Mouse (Mus musculus) kidney, embryonic 16.5 days (tissue): ENCODE data around the gene Fars2. TPM values are rescaled to one million over a fixed set of nuclear protein-coding genes. Genes with fewer than 3 reads are reported as not detected.

Experiments used
- ATAC-seq: fragments of 200-750 bp; cut with Nextera tagmentation; 2 replicates; pipeline ENCODE4 v1.8.0; 2017; ENCODE audit warnings: moderate TSS enrichment; ENCODE audit not compliant: low FRiP score, low TSS enrichment
- H3K27ac ChIP-seq: fragments of 300-500 bp; sonication (generic); 2 replicates; pipeline ENCODE4 v1.5.1; 2014; ENCODE audit warnings: low read length
- H3K27me3 ChIP-seq: fragments of 300-500 bp; sonication (generic); 2 replicates; pipeline ENCODE4 v1.6.1; 2014; ENCODE audit warnings: low read length, control low read depth, mixed read lengths; ENCODE audit not compliant: insufficient read depth
- H3K36me3 ChIP-seq: fragments of 300-500 bp; sonication (generic); 2 replicates; pipeline ENCODE4 v1.6.1; 2014; ENCODE audit warnings: low read length, control low read depth, mixed read lengths; ENCODE audit not compliant: insufficient read depth
- H3K4me1 ChIP-seq: fragments of 300-500 bp; sonication (generic); 2 replicates; pipeline ENCODE4 v1.6.1; 2014; ENCODE audit warnings: low read length, control low read depth, mixed read lengths; ENCODE audit not compliant: insufficient read depth
- H3K4me2 ChIP-seq: fragments of 300-500 bp; sonication (generic); replicated peaks from 2 replicates; pipeline ENCODE4 v1.6.1; 2014; ENCODE audit warnings: low read depth, low read length
- H3K4me3 ChIP-seq: fragments of 300-500 bp; sonication (generic); 2 replicates; pipeline ENCODE4 v1.5.1; 2014; ENCODE audit warnings: mild to moderate bottlenecking, low read length
- H3K9ac ChIP-seq: fragments of 300-500 bp; sonication (generic); replicated peaks from 2 replicates; pipeline ENCODE4 v1.6.1; 2014; ENCODE audit warnings: low read length
- H3K9me3 ChIP-seq: fragments of 300-500 bp; sonication (generic); 2 replicates; pipeline ENCODE4 v1.6.1; 2016; ENCODE audit warnings: low read length, control low read depth
- WGBS: fragments of 180-500 bp; shearing (Covaris S2); extraction: QIAGEN DNeasy Blood & Tissue Kit; methylation state at CpG from one replicate; pipeline ENCODE4 v1.1.7; 2014; 5-methylcytosine and 5-hydroxymethylcytosine counted together
- polyA plus RNA-seq: library from polyadenylated mRNA; unstranded; fragments of >200 nt; fragmentation: Nextera tagmentation; extraction: Ambion mirVana; gene quantifications from 2 replicates; pipeline ENCODE4 v1.2.1, GENCODE M21; 2015

Gene Fars2
- polyA plus RNA-seq, 1 experiment from 2014 or later, result 48.6 TPM

- WGBS, result 67% methylated on average over 3 of the region's 3 CpGs
Measured at GRCm38 (mm10) chr13:36368799-36369198, 251.6 kb downstream of the Fars2 start.

GRCm38 (mm10) chr13:36369400-36369799, 252.2 kb downstream of the Fars2 start:
- Histone ChIP-seq H3K4me1 (no peaks in the 10 kb centered on the region), H3K9ac (no peak overlapping the region), H3K9me3 (no peaks in the 10 kb centered on the region), H3K36me3 (no peaks in the 10 kb centered on the region), H3K27ac (no peak overlapping the region), H3K4me3 (no peak overlapping the region), H3K27me3 (no peaks in the 10 kb centered on the region), H3K4me2 (no peak overlapping the region)
- WGBS, result 88% methylated on average over 11 of the region's 11 CpGs
- no peak for ATAC-seq

More at GRCm38 (mm10) chr13:36368799-36369198, 251.6 kb downstream of the Fars2 start:
- H3K9me3 ChIP-seq, result no peaks in the 10 kb centered on the region
- H3K4me3 ChIP-seq, result no peak overlapping the region
- H3K9ac ChIP-seq, result no peak overlapping the region
- ATAC-seq, result no peak
- no peaks in the 10 kb centered on the region for H3K4me1 ChIP-seq
- H3K27me3 ChIP-seq, result no peaks in the 10 kb centered on the region
- H3K4me2 ChIP-seq, result no peak overlapping the region
- no peak overlapping the region for H3K27ac ChIP-seq
- no peaks in the 10 kb centered on the region for H3K36me3 ChIP-seq

GRCm38 (mm10) chr13:36383236-36383635, 266.0 kb downstream of the Fars2 start:
- Histone ChIP-seq H3K4me3 (no peak overlapping the region), H3K4me1 (no peaks in the 10 kb centered on the region), H3K27me3 (no peaks in the 10 kb centered on the region), H3K4me2 (no peak overlapping the region), H3K9me3 (no peaks in the 10 kb centered on the region), H3K36me3 (no peaks in the 10 kb centered on the region), H3K9ac (no peak overlapping the region), H3K27ac (no peak overlapping the region)
- ATAC-seq, result no peak
- WGBS, result 79% methylated on average over 2 of the region's 2 CpGs

- ATAC-seq, result no peak
- Histone ChIP-seq H3K27ac (no peak overlapping the region), H3K9me3 (no peaks in the 10 kb centered on the region), H3K9ac (no peak overlapping the region), H3K4me2 (no peak overlapping the region), H3K27me3 (no peaks in the 10 kb centered on the region), H3K36me3 (no peaks in the 10 kb centered on the region), H3K4me1 (no peaks in the 10 kb centered on the region), H3K4me3 (no peak overlapping the region)
- WGBS, result 75% methylated on average over 5 of the region's 5 CpGs
Measured at GRCm38 (mm10) chr13:36386074-36386473, 268.9 kb downstream of the Fars2 start.

GRCm38 (mm10) chr13:36391936-36392335, 274.7 kb downstream of the Fars2 start:
- Histone ChIP-seq H3K27ac (no peak overlapping the region), H3K27me3 (no peaks in the 10 kb centered on the region), H3K9ac (no peak overlapping the region), H3K4me2 (no peak overlapping the region), H3K36me3 (no peaks in the 10 kb centered on the region), H3K9me3 (no peaks in the 10 kb centered on the region), H3K4me3 (no peak overlapping the region), H3K4me1 (no peaks in the 10 kb centered on the region)
- 86% methylated on average over 7 of the region's 7 CpGs for WGBS
- no peak for ATAC-seq

GRCm38 (mm10) chr13:36392666-36393065, 275.5 kb downstream of the Fars2 start:
- H3K4me1 ChIP-seq, result no peaks in the 10 kb centered on the region
- no peaks in the 10 kb centered on the region for H3K27me3 ChIP-seq
- no peaks in the 10 kb centered on the region for H3K9me3 ChIP-seq
- ATAC-seq, result no peak
- H3K9ac ChIP-seq, result no peak overlapping the region
- no peak overlapping the region for H3K27ac ChIP-seq
- no peaks in the 10 kb centered on the region for H3K36me3 ChIP-seq
- no peak overlapping the region for H3K4me3 ChIP-seq
- 89% methylated on average over 4 of the region's 4 CpGs for WGBS
- no peak overlapping the region for H3K4me2 ChIP-seq

- Histone ChIP-seq H3K9ac (no peak overlapping the region), H3K9me3 (no peaks in the 10 kb centered on the region), H3K4me1 (no peaks in the 10 kb centered on the region), H3K4me2 (no peak overlapping the region), H3K27me3 (no peaks in the 10 kb centered on the region), H3K4me3 (no peak overlapping the region), H3K36me3 (no peaks in the 10 kb centered on the region), H3K27ac (no peak overlapping the region)
- 62% methylated on average over 2 of the region's 2 CpGs for WGBS
- ATAC-seq, result no peak
Measured at GRCm38 (mm10) chr13:36401011-36401410, 283.8 kb downstream of the Fars2 start.

GRCm38 (mm10) chr13:36413276-36413675, 296.1 kb downstream of the Fars2 start:
- Histone ChIP-seq H3K9ac (no peak overlapping the region), H3K36me3 (no peaks in the 10 kb centered on the region), H3K4me1 (no peaks in the 10 kb centered on the region), H3K27ac (no peak overlapping the region), H3K9me3 (no peaks in the 10 kb centered on the region), H3K4me2 (no peak overlapping the region), H3K4me3 (no peak overlapping the region), H3K27me3 (no peaks in the 10 kb centered on the region)
- no peak for ATAC-seq
- 85% methylated on average over 1 of the region's 1 CpGs for WGBS

- no peak for ATAC-seq
Measured at GRCm38 (mm10) chr13:36415176-36415575, 298.0 kb downstream of the Fars2 start.

GRCm38 (mm10) chr13:36416546-36416945, 299.3 kb downstream of the Fars2 start:
- H3K27me3 ChIP-seq, result no peaks in the 10 kb centered on the region
- H3K36me3 ChIP-seq, result no peaks in the 10 kb centered on the region
- no peaks in the 10 kb centered on the region for H3K9me3 ChIP-seq
- H3K27ac ChIP-seq, result no peak overlapping the region
- no peaks in the 10 kb centered on the region for H3K4me1 ChIP-seq
- 63% methylated on average over 4 of the region's 4 CpGs for WGBS
- no peak for ATAC-seq
- H3K4me3 ChIP-seq, result no peak overlapping the region
- H3K9ac ChIP-seq, result no peak overlapping the region
- no peak overlapping the region for H3K4me2 ChIP-seq

More at GRCm38 (mm10) chr13:36415176-36415575, 298.0 kb downstream of the Fars2 start:
- Histone ChIP-seq H3K27me3 (no peaks in the 10 kb centered on the region), H3K36me3 (no peaks in the 10 kb centered on the region), H3K4me3 (no peak overlapping the region), H3K4me2 (no peak overlapping the region), H3K9me3 (no peaks in the 10 kb centered on the region), H3K9ac (no peak overlapping the region), H3K4me1 (no peaks in the 10 kb centered on the region), H3K27ac (no peak overlapping the region)
- 91% methylated on average over 1 of the region's 1 CpGs for WGBS
